Comparison of ENCODE assay signal across 7 mouse cellular contexts in genomic region chr16:35490231-35491070, GRCm38 (mm10). TPM values are rescaled to one million over a fixed set of nuclear protein-coding genes. Genes with fewer than 3 reads are reported as not detected.
DNase-seq lines count a peak whose midpoint lies in the region; ATAC-seq lines count a peak whose summit lies in the region.

Pdia5 (minus strand) TSS chr16:35490873.

- peaks cover 28% of the 10 kb centered on the region for H3K4me1 ChIP-seq in embryonic facial prominence, embryonic 15.5 days
- H3K4me1 ChIP-seq in heart, embryonic 10.5 days: peaks cover 31% of the 10 kb centered on the region
- peaks cover 5% of the 10 kb centered on the region for H3K4me1 ChIP-seq in kidney, embryonic 14.5 days (ENCODE audit: control insufficient read depth, insufficient read depth, low read length)
- peaks cover 31% of the 10 kb centered on the region for H3K4me1 ChIP-seq in limb, embryonic 13.5 days
- no peaks in the 10 kb centered on the region for H3K4me1 ChIP-seq in midbrain, embryonic 14.5 days (ENCODE audit: control insufficient read depth, insufficient read depth, low read length)
- H3K4me1 ChIP-seq in stomach, embryonic 15.5 days: peaks cover 13% of the 10 kb centered on the region

- H3K4me2 ChIP-seq in embryonic facial prominence, embryonic 15.5 days (replicated peaks): peak within 1 kb of the TSS; percentile 96
- peak within 1 kb of the TSS; percentile 90 for H3K4me2 ChIP-seq in kidney, embryonic 14.5 days (replicated peaks; ENCODE audit: low read depth, low read length)
- H3K4me2 ChIP-seq in limb, embryonic 13.5 days (replicated peaks): peak within 1 kb of the TSS; percentile 89
- peak within 1 kb of the TSS; percentile 97 for H3K4me2 ChIP-seq in midbrain, embryonic 14.5 days (ENCODE audit: low read length)
- peak within 1 kb of the TSS; percentile 94 for H3K4me2 ChIP-seq in stomach, embryonic 15.5 days

- under 1% methylated on average over 66 of the region's 66 CpGs for WGBS in embryonic facial prominence, embryonic 15.5 days
- WGBS in heart, embryonic 10.5 days: under 1% methylated on average over 65 of the region's 66 CpGs
- WGBS in kidney, embryonic 14.5 days: under 1% methylated on average over 60 of the region's 66 CpGs
- WGBS in limb, embryonic 13.5 days: under 1% methylated on average over 65 of the region's 66 CpGs
- WGBS in midbrain, embryonic 14.5 days: under 1% methylated on average over 66 of the region's 66 CpGs
- WGBS in stomach, embryonic 15.5 days: under 1% methylated on average over 59 of the region's 66 CpGs

- H3K27ac ChIP-seq in embryonic facial prominence, embryonic 15.5 days (replicated peaks): no peak within 1 kb of the TSS
- peak within 1 kb of the TSS; percentile 92 for H3K27ac ChIP-seq in heart, embryonic 10.5 days
- H3K27ac ChIP-seq in kidney, embryonic 14.5 days (ENCODE audit: low read depth, low read length): no peak within 1 kb of the TSS
- no peak within 1 kb of the TSS for H3K27ac ChIP-seq in limb, embryonic 13.5 days
- 0 out of 2 replicates have a peak within 1 kb of the TSS, but pooled peaks have one; percentile 37 for H3K27ac ChIP-seq in midbrain, embryonic 14.5 days (replicated peaks; ENCODE audit: low read depth, low read length)
- no peak within 1 kb of the TSS for H3K27ac ChIP-seq in stomach, embryonic 15.5 days

- no peaks in the 10 kb centered on the region for H3K27me3 ChIP-seq in embryonic facial prominence, embryonic 15.5 days
- H3K27me3 ChIP-seq in heart, embryonic 10.5 days (ENCODE audit: insufficient read depth, poor library complexity, severe bottlenecking): no peaks in the 10 kb centered on the region
- no peaks in the 10 kb centered on the region for H3K27me3 ChIP-seq in kidney, embryonic 14.5 days (ENCODE audit: control insufficient read depth, insufficient read depth, low read length)
- peaks cover 12% of the 10 kb centered on the region; the same call in 1 of the 2 replicates for H3K27me3 ChIP-seq in limb, embryonic 13.5 days
- H3K27me3 ChIP-seq in midbrain, embryonic 14.5 days (ENCODE audit: control insufficient read depth, insufficient read depth, low read length): no peaks in the 10 kb centered on the region
- no peaks in the 10 kb centered on the region for H3K27me3 ChIP-seq in stomach, embryonic 15.5 days (replicated peaks)

- H3K9me3 ChIP-seq in embryonic facial prominence, embryonic 15.5 days (replicated peaks): no peaks in the 10 kb centered on the region
- no peaks in the 10 kb centered on the region for H3K9me3 ChIP-seq in heart, embryonic 10.5 days
- no peaks in the 10 kb centered on the region for H3K9me3 ChIP-seq in kidney, embryonic 14.5 days (ENCODE audit: control insufficient read depth, low read length)
- H3K9me3 ChIP-seq in limb, embryonic 13.5 days: no peaks in the 10 kb centered on the region
- H3K9me3 ChIP-seq in midbrain, embryonic 14.5 days (ENCODE audit: control insufficient read depth, low read length): no peaks in the 10 kb centered on the region
- no peaks in the 10 kb centered on the region for H3K9me3 ChIP-seq in stomach, embryonic 15.5 days

- H3K36me3 ChIP-seq in embryonic facial prominence, embryonic 15.5 days: no peaks in the 10 kb centered on the region
- no peaks in the 10 kb centered on the region for H3K36me3 ChIP-seq in heart, embryonic 10.5 days
- H3K36me3 ChIP-seq in kidney, embryonic 14.5 days (ENCODE audit: control insufficient read depth, insufficient read depth, low read length): no peaks in the 10 kb centered on the region
- H3K36me3 ChIP-seq in limb, embryonic 13.5 days: no peaks in the 10 kb centered on the region
- no peaks in the 10 kb centered on the region for H3K36me3 ChIP-seq in midbrain, embryonic 14.5 days (ENCODE audit: control insufficient read depth, insufficient read depth, low read length)
- no peaks in the 10 kb centered on the region for H3K36me3 ChIP-seq in stomach, embryonic 15.5 days

- peak within 1 kb of the TSS; percentile 47 for H3K9ac ChIP-seq in embryonic facial prominence, embryonic 15.5 days
- H3K9ac ChIP-seq in kidney, embryonic 14.5 days (ENCODE audit: low read depth, low read length): peak within 1 kb of the TSS; percentile 68
- peak within 1 kb of the TSS; percentile 78 for H3K9ac ChIP-seq in limb, embryonic 13.5 days
- peak within 1 kb of the TSS; percentile 61 for H3K9ac ChIP-seq in midbrain, embryonic 14.5 days (replicated peaks; ENCODE audit: low read length)
- peak within 1 kb of the TSS; percentile 42 for H3K9ac ChIP-seq in stomach, embryonic 15.5 days

- peak; percentile 57 for DNase-seq in brain, embryonic 18.5 days (ENCODE audit: low read depth, low spot score)
- peak; percentile 94 for DNase-seq in heart, embryonic 10.5 days (ENCODE audit: low spot score)
- peak; percentile 93 for DNase-seq in midbrain, embryonic 14.5 days

- ATAC-seq in embryonic facial prominence, embryonic 15.5 days (ENCODE audit: insufficient number of reproducible peaks, low FRiP score, low TSS enrichment, low read depth): peak; percentile 91
- ATAC-seq in kidney, embryonic 14.5 days (ENCODE audit: low FRiP score, low TSS enrichment): peak; percentile 94
- peak; percentile 95 for ATAC-seq in limb, embryonic 13.5 days (ENCODE audit: low FRiP score, low read depth)
- peak; percentile 92 for ATAC-seq in midbrain, embryonic 14.5 days (ENCODE audit: low FRiP score, low TSS enrichment)
- ATAC-seq in stomach, embryonic 15.5 days (ENCODE audit: insufficient read depth, low FRiP score, low read depth): peak; percentile 92

- peak within 1 kb of the TSS; percentile 64 for H3K4me3 ChIP-seq in embryonic facial prominence, embryonic 15.5 days (replicated peaks)
- H3K4me3 ChIP-seq in heart, embryonic 10.5 days: peak within 1 kb of the TSS; percentile 88
- peak within 1 kb of the TSS; percentile 78 for H3K4me3 ChIP-seq in kidney, embryonic 14.5 days (ENCODE audit: low read length)
- peak within 1 kb of the TSS; percentile 79 for H3K4me3 ChIP-seq in limb, embryonic 13.5 days
- H3K4me3 ChIP-seq in midbrain, embryonic 14.5 days (replicated peaks; ENCODE audit: low read depth, low read length): peak within 1 kb of the TSS; percentile 68
- H3K4me3 ChIP-seq in stomach, embryonic 15.5 days (replicated peaks): peak within 1 kb of the TSS; percentile 86

RNA-seq across cellular contexts. Expression of gene Pdia5, which starts in this region (rescaled TPM):
- polyA plus RNA-seq in embryonic facial prominence, embryonic 15.5 days (2015; fragmentation: Nextera tagmentation; extraction: Ambion mirVana): 44.2 and 47.5 TPM in 2 replicates
- polyA plus RNA-seq in heart, embryonic 10.5 days (2016; fragmentation: Nextera tagmentation; extraction: Ambion mirVana): 33.7 and 49.0 TPM in 2 replicates
- 20.8 and 29.5 TPM in 2 replicates for polyA plus RNA-seq in kidney, embryonic 14.5 days (2014; fragmentation: Nextera tagmentation; extraction: Ambion mirVana)
- 40.7 and 42.6 TPM in 2 replicates for polyA plus RNA-seq in limb, embryonic 13.5 days (2015; fragmentation: Nextera tagmentation; extraction: Ambion mirVana)
- polyA plus RNA-seq in midbrain, embryonic 14.5 days (2014; fragmentation: Nextera tagmentation; extraction: Ambion mirVana): 6.2 and 7.6 TPM in 2 replicates
- polyA plus RNA-seq in stomach, embryonic 15.5 days (2015; fragmentation: Nextera tagmentation; extraction: Ambion mirVana): 53.8 and 64.4 TPM in 2 replicates

Comparison
In these comparisons a context has a peak if more than half of its experiments do, and no peak if none do; other contexts are left out.
1. H3K27ac ChIP-seq: peak in heart, embryonic 10.5 days (single experiment) and midbrain, embryonic 14.5 days (single experiment); none in embryonic facial prominence, embryonic 15.5 days (single experiment), kidney, embryonic 14.5 days (single experiment), limb, embryonic 13.5 days (single experiment) and stomach, embryonic 15.5 days (single experiment).
2. Peak in every context shown above with its lines, with median percentiles within 50 percentile points of each other: DNase-seq, ATAC-seq, H3K4me2 ChIP-seq, H3K4me3 ChIP-seq and H3K9ac ChIP-seq.